Mouse (Mus musculus) cerebellum, adult 8-10 months (tissue): Measurements from ENCODE around the gene Ccnd1.
"Not testable (repeated sequence)": the region's sequence is repeated elsewhere in the genome, so short reads cannot be mapped to it uniquely, and the experiment has no call there.

Experiments
- DNase-seq: peaks from one replicate; pipeline ENCODE4 v3.0.0; 2022

The Ccnd1 gene

DNA sequence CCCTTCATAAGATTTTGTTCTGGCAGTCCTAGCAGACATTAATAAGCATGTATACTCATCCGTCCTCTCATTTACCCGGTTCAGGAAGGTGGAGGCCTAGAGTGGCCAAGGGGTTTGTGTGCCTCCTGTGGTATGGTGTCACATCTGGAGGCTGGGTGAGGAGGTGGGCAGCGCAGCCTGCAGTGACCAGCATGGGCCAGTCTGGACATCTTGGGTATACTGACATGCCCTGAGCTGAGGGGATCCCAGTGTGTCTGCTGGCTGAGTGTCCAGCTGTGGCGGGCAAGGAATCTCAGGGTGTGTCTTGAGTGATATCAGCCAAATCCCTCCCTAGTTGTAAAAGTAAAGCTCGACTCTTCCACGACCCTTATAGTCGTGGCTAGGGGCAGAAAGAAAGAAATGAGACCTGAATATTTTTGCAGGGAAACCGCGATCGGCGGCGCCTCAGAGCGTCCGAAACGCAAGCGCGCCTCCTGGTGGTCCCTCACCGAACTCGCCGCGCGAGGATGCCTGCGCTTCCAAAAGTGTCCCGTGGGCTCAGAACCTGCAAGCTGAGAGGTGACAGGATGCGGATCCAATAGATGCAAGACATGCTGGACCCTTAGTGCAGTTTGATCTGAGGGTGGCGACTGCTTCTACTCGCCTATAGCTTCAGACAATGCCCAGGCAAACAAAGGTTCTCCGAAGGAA is 32.9 kb downstream of the Ccnd1 start:
- DNase-seq = peak; percentile 58

GRCm38 (mm10) chr7:144905514-144905913 is 34.2 kb downstream of the Ccnd1 start:
- DNase-seq = not testable (repeated sequence)

- DNase-seq = no peak
Observed at GRCm38 (mm10) chr7:144898506-144898905, 41.2 kb downstream of the Ccnd1 start.

DNA sequence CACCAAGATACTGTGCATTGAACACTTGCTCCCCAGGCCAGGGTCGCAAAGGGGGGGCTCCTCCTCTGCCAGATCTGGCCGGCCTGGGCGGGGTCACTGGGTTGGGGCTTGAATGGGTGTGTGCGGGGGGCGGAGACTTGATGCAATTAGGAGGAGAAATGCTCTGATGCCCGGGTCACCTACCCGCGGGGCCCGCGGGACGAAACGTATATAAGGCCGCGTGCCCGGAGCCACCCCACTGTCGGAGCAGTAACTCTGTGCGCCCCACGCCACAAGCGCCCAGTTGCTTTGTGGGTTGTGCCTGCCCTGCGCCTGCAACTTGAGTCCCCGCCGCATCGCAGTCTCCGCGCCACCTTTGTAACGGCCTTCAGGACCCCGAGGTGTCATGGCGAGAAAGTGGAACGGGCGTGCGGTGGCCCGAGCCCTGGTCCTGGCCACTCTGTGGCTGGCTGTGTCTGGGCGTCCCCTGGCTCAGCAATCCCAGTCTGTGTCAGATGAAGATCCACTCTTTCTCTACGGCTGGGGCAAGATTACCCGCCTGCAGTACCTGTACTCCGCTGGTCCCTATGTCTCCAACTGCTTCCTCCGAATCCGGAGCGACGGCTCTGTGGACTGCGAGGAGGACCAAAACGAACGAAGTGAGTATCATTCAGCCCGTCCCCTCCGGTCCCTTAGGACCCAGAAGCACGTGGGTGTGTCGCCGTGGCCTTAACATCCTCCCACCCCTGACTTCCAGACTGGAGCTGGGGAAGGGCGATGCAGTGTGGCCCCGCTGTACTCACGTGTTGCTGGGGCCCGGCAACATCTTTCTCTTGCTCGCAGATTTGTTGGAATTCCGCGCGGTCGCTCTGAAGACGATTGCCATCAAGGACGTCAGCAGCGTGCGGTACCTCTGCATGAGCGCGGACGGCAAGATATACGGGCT is 43.2 kb downstream of the Ccnd1 start, which contains the start of gene Fgf15:
Fgf15 (plus strand) TSS at position 238 of the 925 bp plus-strand sequence.
- DNase-seq = no peak

DNA sequence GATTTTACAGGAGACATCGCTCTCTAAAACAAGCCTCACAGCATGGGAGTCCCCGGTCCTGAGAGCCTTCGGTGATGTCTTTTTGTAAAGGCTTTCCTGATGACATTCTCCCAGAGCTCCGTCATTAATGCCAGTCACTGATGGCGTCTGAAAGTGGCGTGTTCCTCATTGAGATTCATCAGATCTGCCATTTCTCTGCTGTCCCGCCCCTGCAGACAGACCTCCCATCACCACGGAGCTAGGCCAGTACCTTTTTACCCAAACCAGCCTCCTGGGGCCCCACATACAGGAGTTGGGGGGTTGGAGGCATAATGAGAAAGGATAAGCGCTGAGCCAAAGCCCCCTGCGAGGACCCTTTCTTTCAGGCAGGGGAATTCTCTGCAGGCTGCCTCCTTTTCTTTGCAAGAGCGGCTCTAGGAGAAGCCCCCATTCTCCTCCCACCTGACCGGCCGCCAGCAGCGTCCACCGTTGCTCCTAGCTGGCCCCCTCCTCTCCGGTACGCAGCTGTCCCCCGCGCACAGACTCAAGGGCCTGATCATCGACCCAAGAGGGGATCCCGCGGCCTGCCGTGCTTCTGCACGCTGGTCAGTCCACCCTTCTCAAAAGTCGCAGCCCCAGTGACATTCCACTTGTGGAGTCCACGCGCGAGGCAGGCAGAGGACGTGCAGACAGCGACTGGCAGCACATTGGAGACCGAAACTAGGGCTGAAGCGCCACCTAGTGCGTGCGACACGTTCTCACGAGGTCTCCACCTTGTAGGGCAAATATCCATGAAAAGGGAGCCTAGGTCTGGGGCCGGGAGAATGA is 44.2 kb downstream of the Ccnd1 start:
- DNase-seq = peak; percentile 62

GRCm38 (mm10) chr7:144894706-144895105 is 45.0 kb downstream of the Ccnd1 start:
- DNase-seq = no peak

GRCm38 (mm10) chr7:144894191-144894590 is 45.5 kb downstream of the Ccnd1 start:
- peak; percentile 12 for DNase-seq

GRCm38 (mm10) chr7:144892322-144892721 is 47.4 kb downstream of the Ccnd1 start:
- no peak for DNase-seq

DNA sequence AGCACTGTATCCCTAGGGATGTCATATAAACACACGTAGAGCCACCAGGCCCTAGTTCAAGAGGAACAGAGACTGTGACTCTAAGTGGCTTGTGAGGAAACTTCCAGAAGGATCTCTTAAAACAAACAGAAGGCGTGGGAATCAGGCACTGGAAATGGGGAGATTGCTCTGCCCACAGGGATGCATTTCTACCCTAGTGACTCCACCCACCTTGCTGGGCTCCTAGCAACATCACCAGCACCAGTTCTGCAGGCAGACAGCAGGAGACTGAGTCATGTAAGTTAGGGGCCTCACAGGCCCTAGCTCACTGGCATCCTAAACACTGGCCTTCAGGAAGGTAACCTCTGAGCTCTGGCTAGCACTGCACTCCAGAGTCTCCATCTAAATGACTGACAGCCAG is 47.9 kb downstream of the Ccnd1 start:
- DNase-seq = no peak

GRCm38 (mm10) chr7:144890661-144891060 is 49.1 kb downstream of the Ccnd1 start:
- not testable (repeated sequence) for DNase-seq

GRCm38 (mm10) chr7:144888564-144889299 is 51.0 kb downstream of the Ccnd1 start:
- no peak for DNase-seq

DNA sequence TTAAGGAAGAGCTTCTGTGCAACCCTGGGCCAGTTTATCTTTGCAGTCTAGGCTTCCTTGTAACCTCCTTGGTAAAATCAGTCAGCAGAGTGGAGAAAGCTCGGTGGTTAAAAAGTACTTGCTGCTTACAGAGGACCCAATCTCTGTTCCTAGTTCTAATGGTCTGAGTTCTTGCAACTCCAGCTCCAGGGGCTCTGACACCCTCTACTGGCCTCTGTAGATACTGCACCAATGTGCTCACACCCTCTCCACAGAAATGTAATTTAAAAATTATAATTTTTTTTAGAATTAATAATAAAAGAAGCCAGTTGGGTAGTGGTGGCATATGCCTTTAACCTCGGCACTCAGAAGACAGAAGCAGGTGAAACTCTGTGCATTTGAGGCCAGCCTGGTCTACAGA is 52.1 kb downstream of the Ccnd1 start:
- no peak for DNase-seq

GRCm38 (mm10) chr7:144883106-144883505 is 56.6 kb downstream of the Ccnd1 start:
- no peak for DNase-seq
